Mouse (Mus musculus) neural tube, embryonic 15.5 days (tissue): ENCODE data around the gene Napb. TPM values are rescaled to one million over a fixed set of nuclear protein-coding genes. Genes with fewer than 3 reads are reported as not detected.

Experiments used
- ATAC-seq: fragments of 200-750 bp; cut with Nextera tagmentation; 2 replicates; pipeline ENCODE4 v1.8.0; 2017; ENCODE audit warnings: mild to moderate bottlenecking, moderate TSS enrichment, moderate library complexity; ENCODE audit not compliant: low FRiP score
- H3K27ac ChIP-seq: fragments of 300-500 bp; sonication (generic); replicated peaks from 2 replicates; pipeline ENCODE4 v1.5.1; 2015; ENCODE audit warnings: mild to moderate bottlenecking, inconsistent platforms
- H3K27me3 ChIP-seq: fragments of 300-500 bp; sonication (generic); replicated peaks from 2 replicates; pipeline ENCODE4 v1.6.1; 2015; ENCODE audit warnings: inconsistent platforms
- H3K36me3 ChIP-seq: fragments of 300-500 bp; sonication (generic); 2 replicates; pipeline ENCODE4 v1.6.1; 2015; ENCODE audit warnings: inconsistent platforms
- H3K4me1 ChIP-seq: fragments of 300-500 bp; sonication (generic); 2 replicates; pipeline ENCODE4 v1.6.1; 2015; ENCODE audit warnings: inconsistent platforms
- H3K4me2 ChIP-seq: fragments of 300-500 bp; sonication (generic); 2 replicates; pipeline ENCODE4 v1.6.1; 2015; ENCODE audit warnings: inconsistent platforms, mild to moderate bottlenecking, moderate library complexity
- H3K4me3 ChIP-seq: fragments of 300-500 bp; sonication (generic); replicated peaks from 2 replicates; pipeline ENCODE4 v1.5.1; 2015; ENCODE audit warnings: mild to moderate bottlenecking, inconsistent platforms
- H3K9ac ChIP-seq: fragments of 300-500 bp; sonication (generic); replicated peaks from 2 replicates; pipeline ENCODE4 v1.6.1; 2015; ENCODE audit warnings: mild to moderate bottlenecking, inconsistent platforms
- H3K9me3 ChIP-seq: fragments of 300-500 bp; sonication (generic); replicated peaks from 2 replicates; pipeline ENCODE4 v1.6.1; 2016; ENCODE audit warnings: inconsistent platforms
- WGBS: fragments of 180-500 bp; shearing (Covaris S2); methylation state at CpG from one replicate; pipeline ENCODE4 v1.1.7; 2015; ENCODE audit warnings: mixed read lengths; 5-methylcytosine and 5-hydroxymethylcytosine counted together
- polyA plus RNA-seq: library from polyadenylated mRNA; unstranded; fragments of >200 nt; fragmentation: Nextera tagmentation; extraction: Ambion mirVana; gene quantifications from 2 replicates; pipeline ENCODE4 v1.2.1, GENCODE M21; 2015

Gene Napb
- polyA plus RNA-seq, 1 experiment from 2014 or later: 84.6 TPM

DNA sequence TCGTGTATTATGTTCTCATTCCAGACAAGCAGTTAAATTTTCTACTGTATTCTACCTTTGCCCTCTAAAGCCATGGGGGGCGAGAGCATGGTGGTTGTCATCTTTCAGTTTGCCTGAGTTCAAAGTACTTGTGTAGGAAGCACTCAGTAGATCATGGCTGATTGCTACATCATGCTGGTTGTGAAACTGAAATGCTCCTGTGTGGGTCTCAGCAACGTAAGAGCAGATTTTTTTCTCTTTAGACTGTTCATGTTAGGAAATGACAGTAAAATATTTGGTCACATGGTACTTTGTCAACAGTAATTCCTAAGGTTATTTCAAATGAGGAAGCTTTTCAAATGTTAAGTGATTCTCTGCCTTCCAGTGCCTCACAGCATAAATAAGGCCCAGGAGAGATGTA lies 46.6 kb downstream of the Napb start:
- Histone ChIP-seq H3K27ac (no peak overlapping the region), H3K27me3 (no peaks in the 10 kb centered on the region), H3K9me3 (no peaks in the 10 kb centered on the region), H3K9ac (no peak overlapping the region), H3K4me2 (no peak overlapping the region), H3K4me3 (no peak overlapping the region), H3K36me3 (peaks cover 55% of the 10 kb centered on the region), H3K4me1 (peaks cover 37% of the 10 kb centered on the region)
- ATAC-seq: no peak
- 93% methylated on average over 3 of the region's 3 CpGs for WGBS

DNA sequence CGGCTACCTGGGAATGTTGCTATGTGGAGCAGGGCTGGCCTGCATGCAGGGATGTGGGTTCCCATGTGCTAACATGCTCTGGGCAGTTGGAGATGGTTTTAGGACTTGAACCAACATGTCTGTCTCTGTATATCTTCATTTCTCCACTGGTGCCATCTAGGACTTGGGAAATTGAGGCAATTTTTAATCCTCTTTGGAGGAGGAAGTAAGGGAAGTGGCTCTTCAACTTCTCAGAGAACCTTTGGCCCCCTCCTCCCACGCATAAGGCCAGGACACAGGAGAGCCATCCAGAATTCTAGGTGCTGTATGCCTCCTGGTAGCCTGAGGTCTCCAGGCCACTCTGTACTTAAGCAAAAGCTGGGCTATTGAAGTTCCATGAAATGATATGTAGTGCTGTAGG lies 47.3 kb downstream of the Napb start:
- ATAC-seq: no peak
- WGBS: 98% methylated on average over 2 of the region's 2 CpGs
- H3K27ac ChIP-seq: no peak overlapping the region
- H3K9ac ChIP-seq: no peak overlapping the region
- H3K27me3 ChIP-seq: no peaks in the 10 kb centered on the region
- H3K9me3 ChIP-seq: no peaks in the 10 kb centered on the region
- peaks cover 42% of the 10 kb centered on the region for H3K4me1 ChIP-seq
- H3K4me3 ChIP-seq: no peak overlapping the region
- peaks cover 48% of the 10 kb centered on the region for H3K36me3 ChIP-seq
- H3K4me2 ChIP-seq: no peak overlapping the region

DNA sequence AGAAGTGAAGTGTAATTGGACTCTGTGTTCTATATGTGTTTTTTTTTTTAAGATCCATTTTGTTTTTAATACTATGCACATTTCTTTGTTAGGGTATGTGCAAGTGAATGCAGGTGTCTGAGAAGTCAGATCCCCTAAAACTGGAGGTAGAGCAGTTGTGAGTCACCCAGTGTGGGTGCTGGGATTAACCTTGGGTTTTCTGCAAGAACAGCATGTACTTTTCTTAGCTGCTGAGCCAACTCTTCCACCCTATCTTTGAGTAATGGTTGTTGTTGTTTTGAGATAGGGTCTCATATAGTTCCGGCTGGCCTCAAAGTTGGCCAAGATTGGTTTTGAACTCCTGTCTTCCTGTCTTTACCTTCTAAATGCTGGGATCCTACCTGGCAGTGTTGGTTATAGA lies 49.2 kb downstream of the Napb start:
- Histone ChIP-seq H3K4me3 (no peak overlapping the region), H3K9ac (no peak overlapping the region), H3K27ac (no peak overlapping the region), H3K27me3 (no peaks in the 10 kb centered on the region), H3K36me3 (peaks cover 36% of the 10 kb centered on the region), H3K9me3 (no peaks in the 10 kb centered on the region), H3K4me1 (peaks cover 59% of the 10 kb centered on the region), H3K4me2 (no peak overlapping the region)
- 100% methylated on average over 1 of the region's 1 CpGs for WGBS
- ATAC-seq: no peak

DNA sequence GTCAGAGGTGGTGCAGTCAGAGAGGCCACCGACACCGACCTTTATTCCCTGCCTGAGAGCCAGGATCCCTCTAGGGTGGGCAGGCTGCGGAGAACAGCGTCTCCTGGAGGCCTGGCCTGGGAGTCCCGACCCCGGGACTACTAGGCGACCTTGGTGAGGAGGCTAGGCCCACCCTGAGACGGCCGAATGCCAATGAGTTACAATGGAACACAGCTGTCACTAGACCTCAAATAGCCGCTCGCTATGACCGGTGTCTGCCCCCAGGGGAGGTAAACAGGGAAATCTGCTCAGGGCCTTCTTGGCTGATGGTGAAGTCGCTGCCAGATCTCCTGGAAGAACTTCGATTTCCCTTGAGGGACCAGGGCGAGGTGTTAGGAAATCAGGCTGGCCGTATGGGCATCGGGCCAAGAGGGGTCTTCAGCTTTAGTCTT lies 50.8 kb downstream of the Napb start:
- 10% methylated on average over 17 of the region's 17 CpGs for WGBS
- peaks cover 67% of the 10 kb centered on the region for H3K4me1 ChIP-seq
- peak overlapping the region; percentile 91 for H3K27ac ChIP-seq

DNA sequence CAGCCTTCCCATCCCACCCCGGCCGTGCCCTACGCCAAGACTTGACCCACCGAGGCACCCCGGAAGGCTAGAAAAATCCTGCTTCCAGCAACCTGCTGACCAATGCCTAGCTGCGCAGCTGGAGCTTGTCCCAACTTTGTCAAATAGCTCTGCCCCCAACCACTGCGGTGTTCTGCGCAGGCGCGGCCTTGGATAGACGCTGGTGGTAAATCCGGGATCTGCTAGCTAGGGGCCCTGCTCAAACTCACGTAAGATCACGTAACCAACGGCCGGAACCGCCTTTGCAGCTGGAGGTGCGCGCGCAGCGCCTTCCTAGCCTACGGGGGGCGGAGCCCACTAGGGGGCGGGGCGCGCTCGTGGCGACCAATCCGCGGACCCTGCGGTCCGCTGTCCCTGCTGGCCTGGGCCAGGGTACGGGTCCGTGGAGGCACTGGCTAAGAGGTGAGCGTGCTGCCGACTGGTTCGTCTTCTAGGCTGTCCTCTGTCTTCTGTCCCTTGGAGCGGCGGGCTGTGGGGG lies 51.4 kb downstream of the Napb start, which contains the start of gene Gzf1:
Gene Gzf1, plus strand, starts transcription at position 249 of the 517 bp plus-strand sequence.
- Histone ChIP-seq H3K4me1 (peaks cover 61% of the 10 kb centered on the region), H3K27me3 (no peaks in the 10 kb centered on the region), H3K27ac (peak within 1 kb of the TSS; percentile 91), H3K9ac (peak within 1 kb of the TSS; percentile 82), H3K9me3 (no peaks in the 10 kb centered on the region), H3K36me3 (peaks cover 34% of the 10 kb centered on the region), H3K4me2 (peak within 1 kb of the TSS; percentile 94), H3K4me3 (peak within 1 kb of the TSS; percentile 78)
- ATAC-seq: peak; percentile 94
- under 1% methylated on average over 39 of the region's 39 CpGs for WGBS

More for the DNA sequence above, 50.8 kb downstream of the Napb start:
- peak overlapping the region; percentile 78 for H3K4me3 ChIP-seq
- H3K27me3 ChIP-seq: no peaks in the 10 kb centered on the region
- no peaks in the 10 kb centered on the region for H3K9me3 ChIP-seq
- peak; percentile 54 for ATAC-seq
- H3K36me3 ChIP-seq: peaks cover 34% of the 10 kb centered on the region
- H3K4me2 ChIP-seq: peak overlapping the region; percentile 94
- H3K9ac ChIP-seq: peak overlapping the region; percentile 82

DNA sequence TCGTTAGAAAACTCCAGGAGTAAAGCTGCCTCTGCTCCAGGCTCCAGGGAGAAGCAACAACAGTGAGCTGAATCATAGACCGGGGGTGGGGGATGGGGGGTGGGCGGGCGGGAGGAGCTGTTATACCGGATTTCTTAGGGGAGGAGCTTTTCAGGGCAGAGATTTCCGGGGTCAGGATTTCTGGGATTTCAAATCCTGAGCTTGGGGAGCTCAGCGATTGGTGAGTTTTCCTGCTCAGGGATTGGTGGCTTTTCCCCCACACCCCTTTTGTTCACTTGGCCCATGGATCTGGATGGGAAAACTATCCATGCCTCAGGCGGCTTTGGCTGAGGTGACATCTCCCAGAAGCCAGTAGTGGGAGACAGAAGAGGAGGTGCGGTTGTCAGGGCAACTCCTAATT lies 52.9 kb downstream of the Napb start:
- WGBS: 2% methylated on average over 9 of the region's 9 CpGs
- Histone ChIP-seq H3K4me3 (no peak overlapping the region), H3K9me3 (no peaks in the 10 kb centered on the region), H3K4me1 (peaks cover 53% of the 10 kb centered on the region), H3K27me3 (no peaks in the 10 kb centered on the region), H3K27ac (peak overlapping the region; percentile 76), H3K4me2 (peak overlapping the region; percentile 94), H3K9ac (0 out of 2 replicates have a peak overlapping the region, but pooled peaks have one; percentile 10), H3K36me3 (peaks cover 30% of the 10 kb centered on the region)
- ATAC-seq: no peak

DNA sequence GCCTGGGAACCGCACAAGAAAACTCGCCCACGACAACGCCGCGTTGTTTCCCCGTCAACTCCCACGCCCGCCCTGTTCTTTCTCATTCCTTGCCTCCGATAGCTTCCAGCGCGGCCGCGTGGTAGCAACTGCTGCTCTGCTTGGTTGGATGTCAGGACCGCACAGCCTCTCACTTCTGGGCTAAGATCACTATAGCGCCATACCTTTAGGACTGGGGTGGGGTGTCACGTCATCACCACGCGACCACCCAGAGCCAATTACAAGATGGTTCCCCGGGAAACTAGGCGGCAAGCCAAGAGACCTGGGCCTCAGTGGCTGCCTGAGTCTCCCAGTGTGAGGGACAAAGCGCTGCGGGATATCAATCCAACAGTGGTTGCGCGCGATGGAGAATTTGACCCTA lies 54.5 kb downstream of the Napb start:
- no peaks in the 10 kb centered on the region for H3K27me3 ChIP-seq
- H3K4me1 ChIP-seq: peaks cover 62% of the 10 kb centered on the region
- no peaks in the 10 kb centered on the region for H3K9me3 ChIP-seq
- peak; percentile 52 for ATAC-seq
- H3K4me2 ChIP-seq: peak overlapping the region; percentile 66
- H3K9ac ChIP-seq: peak overlapping the region; percentile 45
- H3K27ac ChIP-seq: peak overlapping the region; percentile 85
- peaks cover 21% of the 10 kb centered on the region for H3K36me3 ChIP-seq
- WGBS: 4% methylated on average over 26 of the region's 26 CpGs
- peak overlapping the region; percentile 50 for H3K4me3 ChIP-seq

DNA sequence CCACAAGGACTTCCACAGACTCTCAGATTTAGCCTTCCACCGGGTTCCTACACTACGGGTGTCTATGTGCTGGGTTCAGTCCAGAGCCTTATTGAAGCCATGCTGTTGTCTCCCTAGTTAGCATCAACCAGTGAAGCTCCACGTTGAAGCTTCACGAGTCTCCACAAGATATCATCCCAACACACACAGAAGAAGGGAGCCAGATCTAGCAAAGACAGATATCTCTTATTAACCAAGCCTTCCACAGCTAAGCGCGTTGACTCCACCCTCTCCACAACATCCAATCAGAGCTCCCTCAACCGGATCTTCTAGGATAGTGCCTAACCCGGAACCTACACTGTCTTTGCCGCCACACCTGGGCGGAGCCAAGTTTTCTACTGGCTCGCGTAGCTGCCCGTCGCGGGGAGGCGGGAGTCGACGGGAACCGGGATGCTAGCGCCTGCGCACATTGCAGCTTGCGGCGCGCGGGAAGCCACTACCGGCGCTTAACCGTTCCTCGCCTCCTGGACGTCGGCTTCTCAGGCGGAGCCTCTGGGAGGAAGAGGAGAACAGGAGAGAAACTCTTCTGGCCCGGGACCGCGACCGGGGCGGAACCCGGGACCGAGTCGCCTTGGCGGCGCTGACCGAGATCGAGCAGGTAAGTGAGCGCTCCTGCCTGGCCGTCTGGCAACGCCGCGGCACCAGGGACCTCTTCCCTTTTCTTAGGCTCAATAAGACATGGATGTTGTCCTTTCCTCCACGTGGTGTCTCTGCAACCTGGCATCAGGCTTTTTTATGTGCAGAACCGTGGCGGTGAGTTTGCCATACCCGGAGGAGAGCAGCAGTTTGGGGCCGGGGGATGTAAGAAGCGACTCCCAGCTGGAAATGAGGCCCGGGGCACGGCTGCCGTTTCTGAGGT lies 59.8 kb downstream of the Napb start, which contains the start of gene Nxt1:
Gene Nxt1, plus strand, starts transcription at position 403 of the 898 bp plus-strand sequence.
- 1% methylated on average over 58 of the region's 58 CpGs for WGBS
- ATAC-seq: peak; percentile 100

DNA sequence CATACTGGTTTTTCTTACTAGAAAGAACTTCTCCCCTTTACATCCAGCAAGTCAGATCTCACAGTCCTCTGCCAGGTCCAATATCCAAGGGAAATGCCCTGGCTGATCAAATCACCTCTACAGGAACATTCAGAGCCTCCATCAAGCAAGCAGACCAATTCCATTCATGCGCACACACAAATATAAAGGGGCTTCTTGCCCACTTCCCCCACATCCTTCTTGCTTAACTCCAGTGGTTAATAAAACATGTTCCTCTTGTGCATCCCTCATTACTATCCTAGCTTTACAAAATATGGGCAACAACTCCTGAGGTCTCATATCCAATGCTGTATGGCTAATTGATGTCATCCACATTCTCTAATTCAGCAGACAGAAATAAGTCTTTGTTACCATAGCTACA lies 68.8 kb downstream of the Napb start:
- Histone ChIP-seq H3K9me3 (no peaks in the 10 kb centered on the region), H3K9ac (no peak overlapping the region), H3K27me3 (no peaks in the 10 kb centered on the region), H3K4me3 (no peak overlapping the region), H3K27ac (no peak overlapping the region), H3K4me2 (no peak overlapping the region), H3K36me3 (no peaks in the 10 kb centered on the region), H3K4me1 (no peaks in the 10 kb centered on the region)
- 100% methylated on average over 1 of the region's 1 CpGs for WGBS
- ATAC-seq: no peak

More for the DNA sequence above, 59.8 kb downstream of the Napb start, which contains the start of gene Nxt1:
- H3K4me3 ChIP-seq: peak within 1 kb of the TSS; percentile 74
- H3K27me3 ChIP-seq: no peaks in the 10 kb centered on the region
- peak within 1 kb of the TSS; percentile 72 for H3K4me2 ChIP-seq
- H3K36me3 ChIP-seq: peaks cover 21% of the 10 kb centered on the region
- peak within 1 kb of the TSS; percentile 72 for H3K9ac ChIP-seq
- H3K27ac ChIP-seq: peak within 1 kb of the TSS; percentile 83
- H3K9me3 ChIP-seq: no peaks in the 10 kb centered on the region
- H3K4me1 ChIP-seq: peaks cover 29% of the 10 kb centered on the region

DNA sequence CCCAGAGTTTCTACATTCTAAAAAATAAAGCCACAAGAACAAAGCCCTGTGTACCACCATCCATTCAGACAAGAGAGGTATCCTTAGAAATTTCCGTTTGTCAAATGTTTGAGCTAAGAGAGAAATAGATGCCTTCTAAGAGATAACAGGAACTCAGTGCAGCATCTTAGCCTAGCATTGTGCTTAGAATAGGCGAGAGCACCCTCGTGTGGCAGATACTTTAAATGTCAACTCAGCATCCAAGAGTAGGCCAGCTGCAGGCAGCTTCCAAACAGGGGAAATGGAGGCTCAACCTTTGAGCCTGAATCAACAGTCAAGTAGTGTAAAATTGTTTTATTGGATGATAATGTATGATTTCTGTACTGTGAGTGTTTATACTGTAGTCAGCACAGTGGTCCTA lies 77.3 kb downstream of the Napb start:
- no peak overlapping the region for H3K4me2 ChIP-seq
- H3K9me3 ChIP-seq: no peaks in the 10 kb centered on the region
- H3K4me1 ChIP-seq: peaks cover 3% of the 10 kb centered on the region; the same call in 1 of the 2 replicates
- WGBS: 5% methylated on average over 3 of the region's 3 CpGs
- H3K36me3 ChIP-seq: no peaks in the 10 kb centered on the region
- ATAC-seq: peak; percentile 90
- no peak overlapping the region for H3K27ac ChIP-seq
- H3K9ac ChIP-seq: no peak overlapping the region
- H3K27me3 ChIP-seq: no peaks in the 10 kb centered on the region
- H3K4me3 ChIP-seq: no peak overlapping the region

DNA sequence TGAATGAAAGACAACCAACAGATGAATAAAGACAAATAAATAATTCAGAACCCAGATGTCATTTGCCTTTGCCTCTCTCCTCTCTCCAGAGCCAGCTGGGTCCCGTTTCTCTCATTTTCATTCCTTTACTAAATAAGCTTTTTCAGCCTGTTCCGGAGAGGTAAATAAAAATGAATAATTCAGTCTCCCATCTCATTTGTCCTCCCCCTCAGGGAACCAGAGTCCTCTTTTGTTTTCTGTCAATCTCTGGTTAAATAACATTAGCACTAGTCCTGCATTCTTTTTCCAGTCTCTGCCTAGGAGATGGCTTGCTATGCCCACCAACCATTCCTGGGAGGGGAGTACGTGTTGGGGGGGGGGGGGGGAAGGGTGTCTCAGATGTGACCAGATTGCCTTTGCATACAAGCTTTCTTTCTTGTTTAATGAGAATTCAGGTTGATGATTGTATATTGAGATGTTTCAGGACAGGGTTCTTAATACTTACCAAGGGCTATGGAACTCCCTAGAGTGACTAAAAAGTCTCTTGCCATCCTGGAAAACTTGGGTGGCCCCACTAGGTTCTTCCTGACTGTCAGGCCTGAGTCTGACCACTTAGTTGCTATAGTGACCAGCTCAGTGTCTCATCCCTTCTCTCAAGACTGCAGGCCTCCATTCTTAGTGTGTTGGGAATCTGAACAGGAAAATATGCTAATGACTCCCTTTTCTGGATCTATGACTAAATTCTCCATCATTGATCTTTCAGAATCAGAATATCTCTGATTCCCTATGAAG lies 81.5 kb downstream of the Napb start:
- Histone ChIP-seq H3K4me3 (no peak overlapping the region), H3K4me2 (no peak overlapping the region), H3K9ac (no peak overlapping the region), H3K9me3 (no peaks in the 10 kb centered on the region), H3K36me3 (no peaks in the 10 kb centered on the region), H3K4me1 (peaks cover 3% of the 10 kb centered on the region; the same call in 1 of the 2 replicates), H3K27me3 (no peaks in the 10 kb centered on the region), H3K27ac (0 out of 2 replicates have a peak overlapping the region, but pooled peaks have one; percentile 37)
- WGBS: 7% methylated on average over 3 of the region's 3 CpGs
- ATAC-seq: peak; percentile 29; the same call in 1 of the 2 replicates
